Mouse (Mus musculus) spleen, postnatal 14 days (tissue): ENCODE results near the gene Il5ra.

Experiments
- DNase-seq, 2 experiments: peaks; one replicate each; pipeline ENCODE4 v3.0.0; 2021 to 2022; ENCODE audit warnings: low spot score in 2 of 2

The Il5ra gene

GRCm38 (mm10) chr6:106748887-106749388 lies at the start of gene Il5ra:
TSS of gene Il5ra (minus strand) at chr6:106749037.
- no peak for DNase-seq

GRCm38 (mm10) chr6:106794094-106794814 lies 45.4 kb upstream of the Il5ra start:
- no peak for DNase-seq

- no peak for DNase-seq
Observed at GRCm38 (mm10) chr6:106793621-106794020, 44.8 kb upstream of the Il5ra start.

- DNase-seq, result no peak
Observed at GRCm38 (mm10) chr6:106793088-106793487, 44.3 kb upstream of the Il5ra start.

GRCm38 (mm10) chr6:106792486-106792885 lies 43.6 kb upstream of the Il5ra start:
- DNase-seq, result no peak

- no peak for DNase-seq
Observed at GRCm38 (mm10) chr6:106791429-106791828, 42.6 kb upstream of the Il5ra start.

GRCm38 (mm10) chr6:106787138-106787537 lies 38.3 kb upstream of the Il5ra start:
- DNase-seq, result no peak

- no peak for DNase-seq
Observed at GRCm38 (mm10) chr6:106770046-106770445, 21.2 kb upstream of the Il5ra start.

- DNase-seq, result no peak
Observed at GRCm38 (mm10) chr6:106769290-106769866, 20.5 kb upstream of the Il5ra start.

- DNase-seq, result peak; percentile 93 to 98
Observed at GRCm38 (mm10) chr6:106768640-106769289, 19.9 kb upstream of the Il5ra start, which contains the start of gene Trnt1. TSS of gene Trnt1 (plus strand) at chr6:106769120.

- no peak for DNase-seq
Observed at GRCm38 (mm10) chr6:106766774-106767173, 17.9 kb upstream of the Il5ra start.

- DNase-seq, result no peak
Observed at GRCm38 (mm10) chr6:106765892-106766291, 17.1 kb upstream of the Il5ra start.

- no peak for DNase-seq
Observed at GRCm38 (mm10) chr6:106761486-106761885, 12.6 kb upstream of the Il5ra start.

GRCm38 (mm10) chr6:106760473-106761218 lies 11.8 kb upstream of the Il5ra start:
- DNase-seq, result no peak

- DNase-seq, result no peak
Observed at GRCm38 (mm10) chr6:106758299-106758698, 9.5 kb upstream of the Il5ra start.

GRCm38 (mm10) chr6:106750291-106750690 lies 1.5 kb upstream of the Il5ra start:
- no peak for DNase-seq

GRCm38 (mm10) chr6:106747804-106748203 lies 1.0 kb downstream of the Il5ra start:
- DNase-seq, result no peak

- no peak for DNase-seq
Observed at GRCm38 (mm10) chr6:106747251-106747650, 1.6 kb downstream of the Il5ra start.

- DNase-seq, result no peak
Observed at GRCm38 (mm10) chr6:106745673-106746394, 3.0 kb downstream of the Il5ra start.

- no peak for DNase-seq
Observed at GRCm38 (mm10) chr6:106743556-106744233, 5.1 kb downstream of the Il5ra start.
